Mouse (Mus musculus) heart, embryonic 15.5 days (tissue): ENCODE measurements at regions not wholly inside any gene's neighbourhood (a gene's known extent, or its start where the extent isn't known, plus 50 kb on each side); places are given as distances from the start of the nearest gene placed in this dataset.

Source experiments
- ATAC-seq: fragments of 200-750 bp; cut with Nextera tagmentation; replicated peaks from 2 replicates; pipeline ENCODE4 v1.8.0; 2017; ENCODE audit warnings: low read depth, moderate TSS enrichment; ENCODE audit not compliant: insufficient number of reproducible peaks, insufficient read depth, low FRiP score
- H3K27ac ChIP-seq: fragments of 300-500 bp; sonication (generic); 2 replicates; pipeline ENCODE4 v1.5.1; 2015; ENCODE audit warnings: mild to moderate bottlenecking, inconsistent platforms
- H3K27me3 ChIP-seq: fragments of 300-500 bp; sonication (generic); 2 replicates; pipeline ENCODE4 v1.6.1; 2015; ENCODE audit warnings: inconsistent platforms
- H3K36me3 ChIP-seq: fragments of 300-500 bp; sonication (generic); 2 replicates; pipeline ENCODE4 v1.6.1; 2015; ENCODE audit warnings: mild to moderate bottlenecking, inconsistent platforms
- H3K4me1 ChIP-seq: fragments of 300-500 bp; sonication (generic); replicated peaks from 2 replicates; pipeline ENCODE4 v1.6.1; 2015; ENCODE audit warnings: inconsistent platforms
- H3K4me2 ChIP-seq: fragments of 300-500 bp; sonication (generic); 2 replicates; pipeline ENCODE4 v1.6.1; 2015; ENCODE audit warnings: inconsistent platforms, mild to moderate bottlenecking, moderate library complexity
- H3K4me3 ChIP-seq: fragments of 300-500 bp; sonication (generic); 2 replicates; pipeline ENCODE4 v1.5.1; 2015; ENCODE audit warnings: mild to moderate bottlenecking, inconsistent platforms
- H3K9ac ChIP-seq: fragments of 300-500 bp; sonication (generic); 2 replicates; pipeline ENCODE4 v1.6.1; 2015; ENCODE audit warnings: mild to moderate bottlenecking, inconsistent platforms
- H3K9me3 ChIP-seq: fragments of 300-500 bp; sonication (generic); replicated peaks from 2 replicates; pipeline ENCODE4 v1.6.1; 2016; ENCODE audit warnings: inconsistent platforms
- WGBS: fragments of 180-500 bp; shearing (Covaris S2); methylation state at CpG from one replicate; pipeline ENCODE4 v1.1.7; 2015; ENCODE audit warnings: mixed read lengths; 5-methylcytosine and 5-hydroxymethylcytosine counted together

GRCm38 (mm10) chr7:130102671-130103070, 417.5 kb downstream of the Ate1 start:
- Histone ChIP-seq H3K4me2 (no peak overlapping the region), H3K27me3 (no peaks in the 10 kb centered on the region), H3K36me3 (no peaks in the 10 kb centered on the region), H3K9me3 (no peaks in the 10 kb centered on the region), H3K4me3 (no peak overlapping the region), H3K27ac (no peak overlapping the region), H3K9ac (no peak overlapping the region), H3K4me1 (0 out of 2 replicates have a peak, but pooled peaks cover 2% of the 10 kb centered on the region)
- 70% methylated on average over 5 of the region's 5 CpGs for WGBS
- ATAC-seq: no peak

- H3K4me3 ChIP-seq: no peak overlapping the region
- ATAC-seq: no peak
- H3K9me3 ChIP-seq: no peaks in the 10 kb centered on the region
- H3K27me3 ChIP-seq: no peaks in the 10 kb centered on the region
- no peak overlapping the region for H3K4me2 ChIP-seq
- H3K27ac ChIP-seq: no peak overlapping the region
- H3K4me1 ChIP-seq: 0 out of 2 replicates have a peak, but pooled peaks cover 2% of the 10 kb centered on the region
- no peaks in the 10 kb centered on the region for H3K36me3 ChIP-seq
- WGBS: 66% methylated on average over 5 of the region's 5 CpGs
- no peak overlapping the region for H3K9ac ChIP-seq
Measured at GRCm38 (mm10) chr7:130106961-130107360, 413.2 kb downstream of the Ate1 start.

- Histone ChIP-seq H3K4me3 (no peak overlapping the region), H3K9ac (no peak overlapping the region), H3K36me3 (no peaks in the 10 kb centered on the region), H3K4me1 (0 out of 2 replicates have a peak, but pooled peaks cover 2% of the 10 kb centered on the region), H3K27ac (no peak overlapping the region), H3K9me3 (no peaks in the 10 kb centered on the region), H3K27me3 (no peaks in the 10 kb centered on the region), H3K4me2 (no peak overlapping the region)
- ATAC-seq: no peak
- 77% methylated on average over 17 of the region's 17 CpGs for WGBS
Measured at GRCm38 (mm10) chr7:130108362-130108761, 411.8 kb downstream of the Ate1 start.
